9 mouse cellular contexts compared by ENCODE assay signal in the genomic region with DNA sequence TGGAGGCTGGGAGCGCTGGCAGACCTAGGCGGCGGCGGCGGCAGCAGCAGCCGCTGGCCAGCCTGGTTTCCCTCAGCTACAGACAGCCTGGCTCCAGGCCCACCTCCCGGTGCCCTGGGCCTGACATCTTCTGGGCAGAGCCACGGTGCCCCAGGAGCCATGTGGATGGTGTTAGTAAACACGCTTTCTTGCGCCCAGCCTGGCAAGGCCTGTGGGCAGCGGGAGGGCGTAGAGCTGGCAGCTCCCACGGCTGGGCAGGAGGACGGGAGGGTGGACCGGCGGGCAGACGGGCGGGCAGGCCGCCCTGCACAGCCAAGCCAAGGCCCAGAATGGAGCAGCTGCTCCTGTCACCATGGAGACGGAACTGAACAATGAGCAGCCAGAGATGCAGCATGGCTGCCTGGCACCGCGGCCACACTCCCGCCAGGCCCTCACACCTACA. TPM values are rescaled to one million over a fixed set of nuclear protein-coding genes. Genes with fewer than 3 reads are reported as not detected.
DNase-seq lines count a peak whose midpoint lies in the region; ATAC-seq lines count a peak whose summit lies in the region.
"Had no signal": no experiment of that assay in that cellular context is flagged by ENCODE, and none has a peak within 500 bp of the region (broad histone marks: within the 10 kb centered on the region; RNA-seq: fewer than 3 reads in every experiment).

No protein-coding gene starts in this region.

- intact Hi-C loops in gastrocnemius, postnatal 36 days (cut with DNase I) = loop anchor here (2.0 kb wide), 1 partner anchor 32 kb away; no protein-coding TSS in a partner anchor

- peak overlapping the region; percentile 56 for H3K4me2 ChIP-seq in intestine, embryonic 15.5 days (replicated peaks)
- H3K4me2 ChIP-seq in midbrain, embryonic 11.5 days = peak overlapping the region; percentile 57

- H3K4me1 ChIP-seq in intestine, embryonic 15.5 days (replicated peaks) = peaks cover 14% of the 10 kb centered on the region
- peaks cover 19% of the 10 kb centered on the region for H3K4me1 ChIP-seq in midbrain, embryonic 11.5 days (ENCODE audit: control insufficient read depth, insufficient read depth, low read length)

- peak; percentile 79 for DNase-seq in adrenal gland, adult 2 months
- DNase-seq in embryo, embryonic 11.5 days (ENCODE audit: low read depth, low spot score) = peak; percentile 47
- DNase-seq in gastrocnemius, postnatal 36 days = peak; percentile 67 to 83
- DNase-seq in left cerebral cortex, adult 8-10 months (ENCODE audit: low spot score in 2 of 2) = peak; percentile 57 to 92
- DNase-seq in midbrain, embryonic 11.5 days (ENCODE audit: low spot score, missing footprints) = peak; percentile 98
- peak; percentile 93 for DNase-seq in skeletal muscle tissue, adult 2 months (ENCODE audit: low read depth, low spot score)

- H3K27ac ChIP-seq in intestine, embryonic 15.5 days = peak overlapping the region; percentile 62
- H3K27ac ChIP-seq in midbrain, embryonic 11.5 days (ENCODE audit: low read depth, low read length) = peak overlapping the region; percentile 74

- H3K36me3 ChIP-seq in intestine, embryonic 15.5 days = no peaks in the 10 kb centered on the region
- no peaks in the 10 kb centered on the region for H3K36me3 ChIP-seq in midbrain, embryonic 11.5 days (ENCODE audit: control insufficient read depth, insufficient read depth, low read length)

- peak overlapping the region; percentile 34; the same call in 1 of the 2 replicates for H3K9ac ChIP-seq in intestine, embryonic 15.5 days
- peak overlapping the region; percentile 87 for H3K9ac ChIP-seq in midbrain, embryonic 11.5 days (ENCODE audit: low read length)

- ATAC-seq in intestine, embryonic 15.5 days = peak; percentile 89
- ATAC-seq in midbrain, embryonic 11.5 days (ENCODE audit: low FRiP score) = peak; percentile 98
- ATAC-seq in megakaryocyte-erythroid progenitor cell, adult 5-6 weeks (replicated peaks; ENCODE audit: low FRiP score, low TSS enrichment, poor library complexity, severe bottlenecking) = no peak
- ATAC-seq: Patski had no signal

- no peaks in the 10 kb centered on the region for H3K9me3 ChIP-seq in intestine, embryonic 15.5 days
- H3K9me3 ChIP-seq in midbrain, embryonic 11.5 days (ENCODE audit: control insufficient read depth, low read length) = no peaks in the 10 kb centered on the region

- WGBS in intestine, embryonic 15.5 days = 19% methylated on average over 23 of the region's 23 CpGs
- 3% methylated on average over 23 of the region's 23 CpGs for WGBS in midbrain, embryonic 11.5 days

- H3K27me3 ChIP-seq in intestine, embryonic 15.5 days (replicated peaks) = no peaks in the 10 kb centered on the region
- no peaks in the 10 kb centered on the region for H3K27me3 ChIP-seq in midbrain, embryonic 11.5 days (ENCODE audit: control insufficient read depth, insufficient read depth, low read length)
- H3K27me3 ChIP-seq: Patski had no signal

- H3K4me3 ChIP-seq in intestine, embryonic 15.5 days (replicated peaks) = peak overlapping the region; percentile 23
- peak overlapping the region; percentile 19; the same call in 1 of the 2 replicates for H3K4me3 ChIP-seq in midbrain, embryonic 11.5 days (ENCODE audit: low read depth, low read length)

RNA-seq across cellular contexts. Expression of a gene that starts 37.2 kb away (rescaled TPM):
- total RNA-seq in adrenal gland, adult 2 months (2021) = 1 to 10 TPM; 6.1 to 9.6 TPM
- 3.8 and 5.8 TPM in 2 replicates for polyA plus RNA-seq in adrenal gland, adult 2 months (2012; rRNA removed)
- total RNA-seq in gastrocnemius, postnatal 36 days (2021) = under 1 TPM; 0.42 to 0.84 TPM
- 72.5 and 89.8 TPM in 2 replicates for polyA plus RNA-seq in intestine, embryonic 15.5 days (2015; fragmentation: Nextera tagmentation; extraction: Ambion mirVana)
- 1 to 10 TPM; 5.4 to 7.9 (median 7.0) TPM for total RNA-seq in left cerebral cortex, adult 8-10 months (2022)
- polyA plus RNA-seq in midbrain, embryonic 11.5 days (2014; fragmentation: Nextera tagmentation; extraction: Ambion mirVana) = 86.8 and 99.1 TPM in 2 replicates
- total RNA-seq in megakaryocyte-erythroid progenitor cell, adult 5-6 weeks (2014; fragmentation: Nextera tagmentation) = 3.3 and 5.2 TPM in 2 replicates
- total RNA-seq in megakaryocyte-erythroid progenitor cell, adult 5-6 weeks (2017) = 3.1 and 9.4 TPM in 2 replicates

Comparison
In these comparisons a context has a peak if more than half of its experiments do, and no peak if none do; other contexts are left out.
1. DNase-seq: peak in every context shown above with its lines; median percentile 98 in midbrain, embryonic 11.5 days; 93 in skeletal muscle tissue, adult 2 months; 79 in adrenal gland, adult 2 months; 75 in gastrocnemius, postnatal 36 days; 74 in left cerebral cortex, adult 8-10 months; 47 in embryo, embryonic 11.5 days.